Mouse (Mus musculus): Measurements from ENCODE around the gene Wdfy2. TPM values are rescaled to one million over a fixed set of nuclear protein-coding genes. Genes with fewer than 3 reads are reported as not detected.

Gene Wdfy2
- polyA plus RNA-seq, 1 experiment from 2014 or later, result 8.9 TPM

GRCm38 (mm10) chr14:62965811-62966520 lies 128.5 kb downstream of the Wdfy2 start:
- Histone ChIP-seq H3K4me3 (peak overlapping the region; percentile 49), H3K27ac (peak overlapping the region; percentile 71), H3K9me3 (no peaks in the 10 kb centered on the region), H3K36me3 (no peaks in the 10 kb centered on the region), H3K27me3 (ENCODE audit: insufficient read depth, poor library complexity, severe bottlenecking) (no peaks in the 10 kb centered on the region), H3K4me1 (peaks cover 25% of the 10 kb centered on the region)
- whole genome bisulfite sequencing, result 23% methylated on average over 15 of the region's 15 CpGs
- no peak for DNase-seq (ENCODE audit: low spot score)

GRCm38 (mm10) chr14:62975046-62975445 lies 137.6 kb downstream of the Wdfy2 start:
- Histone ChIP-seq H3K27ac (no peak overlapping the region), H3K4me1 (no peaks in the 10 kb centered on the region), H3K36me3 (no peaks in the 10 kb centered on the region), H3K9me3 (no peaks in the 10 kb centered on the region), H3K4me3 (0 out of 2 replicates have a peak overlapping the region, but pooled peaks have one; percentile 28), H3K27me3 (ENCODE audit: insufficient read depth, poor library complexity, severe bottlenecking) (no peaks in the 10 kb centered on the region)
- no peak for DNase-seq (ENCODE audit: low spot score)
- 4% methylated on average over 5 of the region's 5 CpGs for WGBS

- WGBS, result 72% methylated on average over 1 of the region's 1 CpGs
- Histone ChIP-seq H3K4me1 (no peaks in the 10 kb centered on the region), H3K27me3 (ENCODE audit: insufficient read depth, poor library complexity, severe bottlenecking) (no peaks in the 10 kb centered on the region), H3K36me3 (no peaks in the 10 kb centered on the region), H3K27ac (no peak overlapping the region), H3K9me3 (no peaks in the 10 kb centered on the region), H3K4me3 (no peak overlapping the region)
- no peak for DNase-seq (ENCODE audit: low spot score)
Observed at GRCm38 (mm10) chr14:62979815-62980214, 142.3 kb downstream of the Wdfy2 start.

GRCm38 (mm10) chr14:62984410-62984809 lies 146.9 kb downstream of the Wdfy2 start, which contains the start of gene Defb48:
Gene Defb48 (minus strand): TSS chr14:62984510.
- Histone ChIP-seq H3K27ac (no peak within 1 kb of the TSS), H3K27me3 (ENCODE audit: insufficient read depth, poor library complexity, severe bottlenecking) (no peaks in the 10 kb centered on the region), H3K4me1 (no peaks in the 10 kb centered on the region), H3K36me3 (no peaks in the 10 kb centered on the region), H3K9me3 (no peaks in the 10 kb centered on the region), H3K4me3 (no peak within 1 kb of the TSS)
- no peak for DNase-seq (ENCODE audit: low spot score)
- 74% methylated on average over 1 of the region's 1 CpGs for WGBS

GRCm38 (mm10) chr14:62991271-62991670 lies 153.8 kb downstream of the Wdfy2 start:
- DNase-seq (ENCODE audit: low spot score), result no peak
- H3K27ac ChIP-seq, result no peak overlapping the region
- H3K36me3 ChIP-seq, result no peaks in the 10 kb centered on the region
- no peak overlapping the region for H3K4me3 ChIP-seq
- 74% methylated on average over 3 of the region's 3 CpGs for WGBS
- H3K27me3 ChIP-seq (ENCODE audit: insufficient read depth, poor library complexity, severe bottlenecking), result no peaks in the 10 kb centered on the region
- H3K9me3 ChIP-seq, result no peaks in the 10 kb centered on the region
- 0 out of 2 replicates have a peak, but pooled peaks cover 4% of the 10 kb centered on the region for H3K4me1 ChIP-seq

GRCm38 (mm10) chr14:62991849-62992510 lies 154.5 kb downstream of the Wdfy2 start:
- 69% methylated on average over 7 of the region's 7 CpGs for WGBS

GRCm38 (mm10) chr14:62997777-62998176 lies 160.3 kb downstream of the Wdfy2 start, which contains the start of gene Defb47:
Gene Defb47 (plus strand): TSS chr14:62998077.
- Histone ChIP-seq H3K36me3 (no peaks in the 10 kb centered on the region), H3K9me3 (no peaks in the 10 kb centered on the region), H3K27ac (no peak within 1 kb of the TSS), H3K4me1 (0 out of 2 replicates have a peak, but pooled peaks cover 4% of the 10 kb centered on the region), H3K27me3 (ENCODE audit: insufficient read depth, poor library complexity, severe bottlenecking) (peaks cover 3% of the 10 kb centered on the region; the same call in 1 of the 2 replicates), H3K4me3 (no peak within 1 kb of the TSS)
- WGBS, result 80% methylated on average over 8 of the region's 8 CpGs
- no peak for DNase-seq (ENCODE audit: low spot score)

More at GRCm38 (mm10) chr14:62991849-62992510, 154.5 kb downstream of the Wdfy2 start:
- Histone ChIP-seq H3K9me3 (no peaks in the 10 kb centered on the region), H3K27me3 (ENCODE audit: insufficient read depth, poor library complexity, severe bottlenecking) (no peaks in the 10 kb centered on the region), H3K36me3 (no peaks in the 10 kb centered on the region), H3K27ac (no peak overlapping the region), H3K4me3 (no peak overlapping the region), H3K4me1 (0 out of 2 replicates have a peak, but pooled peaks cover 4% of the 10 kb centered on the region)
- no peak for DNase-seq (ENCODE audit: low spot score)

GRCm38 (mm10) chr14:62998977-62999376 lies 161.5 kb downstream of the Wdfy2 start:
- H3K27me3 ChIP-seq (ENCODE audit: insufficient read depth, poor library complexity, severe bottlenecking), result peaks cover 3% of the 10 kb centered on the region; the same call in 1 of the 2 replicates
- H3K36me3 ChIP-seq, result no peaks in the 10 kb centered on the region
- H3K4me3 ChIP-seq, result no peak overlapping the region
- H3K27ac ChIP-seq, result no peak overlapping the region
- no peak for DNase-seq (ENCODE audit: low spot score)
- no peaks in the 10 kb centered on the region for H3K4me1 ChIP-seq
- 90% methylated on average over 4 of the region's 4 CpGs for WGBS
- H3K9me3 ChIP-seq, result no peaks in the 10 kb centered on the region

GRCm38 (mm10) chr14:63002588-63002987 lies 165.1 kb downstream of the Wdfy2 start:
- no peaks in the 10 kb centered on the region for H3K4me1 ChIP-seq
- no peaks in the 10 kb centered on the region for H3K9me3 ChIP-seq
- H3K4me3 ChIP-seq, result no peak overlapping the region
- H3K36me3 ChIP-seq, result no peaks in the 10 kb centered on the region
- no peak for DNase-seq (ENCODE audit: low spot score)
- peaks cover 3% of the 10 kb centered on the region; the same call in 1 of the 2 replicates for H3K27me3 ChIP-seq (ENCODE audit: insufficient read depth, poor library complexity, severe bottlenecking)
- no peak overlapping the region for H3K27ac ChIP-seq
- WGBS, result 70% methylated on average over 2 of the region's 2 CpGs

Small RNA genes lying within 50 kb of the gene (microRNA-seq; reads per million reads assigned to microRNA genes)
- gene Mir6541, result not detected
- gene Mir8098, result 2.3 reads per million

Other genes with a start within 250 kb of the Wdfy2 start
- gene Serpine3, start 174.0 kb upstream of the Wdfy2 start, polyA plus RNA-seq (2016; fragmentation: Nextera tagmentation; extraction: Ambion mirVana), result 0.19 TPM in 1 of 2 replicates, not detected in the other
- 18.1 and 26.5 TPM in 2 replicates for gene Ints6, start 76.5 kb upstream of the Wdfy2 start, polyA plus RNA-seq (2016; fragmentation: Nextera tagmentation; extraction: Ambion mirVana)
- not detected in 2 replicates for gene Defb48, start 146.8 kb downstream of the Wdfy2 start, polyA plus RNA-seq (2016; fragmentation: Nextera tagmentation; extraction: Ambion mirVana)
- not detected in 2 replicates for gene Defb47, start 160.4 kb downstream of the Wdfy2 start, polyA plus RNA-seq (2016; fragmentation: Nextera tagmentation; extraction: Ambion mirVana)
- not detected in 2 replicates for gene Defb43, start 174.1 kb downstream of the Wdfy2 start, polyA plus RNA-seq (2016; fragmentation: Nextera tagmentation; extraction: Ambion mirVana)
- 3.7 and 5.8 TPM in 2 replicates for gene Defb42, start 209.3 kb downstream of the Wdfy2 start, polyA plus RNA-seq (2016; fragmentation: Nextera tagmentation; extraction: Ambion mirVana)
- gene Defb30, start 212.3 kb downstream of the Wdfy2 start, polyA plus RNA-seq (2016; fragmentation: Nextera tagmentation; extraction: Ambion mirVana), result not detected in 2 replicates

Measured in heart, embryonic 10.5 days (tissue).